Mouse (Mus musculus) midbrain, embryonic 10.5 days (tissue): ENCODE measurements around the gene Vsnl1. TPM values are rescaled to one million over a fixed set of nuclear protein-coding genes. Genes with fewer than 3 reads are reported as not detected.

Experiments used
- DNase-seq: peaks from one replicate; pipeline ENCODE4 v3.0.0-alpha.2; 2017; ENCODE audit warnings: low spot score
- H3K27ac ChIP-seq: fragments of 300-500 bp; sonication (generic); replicated peaks from 2 replicates; pipeline ENCODE4 v1.5.1; 2016; ENCODE audit warnings: mild to moderate bottlenecking
- H3K27me3 ChIP-seq: fragments of 300-500 bp; sonication (generic); 2 replicates; pipeline ENCODE4 v1.6.1; 2016; ENCODE audit warnings: low read depth, mild to moderate bottlenecking; ENCODE audit not compliant: poor library complexity, severe bottlenecking
- H3K36me3 ChIP-seq: fragments of 300-500 bp; sonication (generic); 2 replicates; pipeline ENCODE4 v1.6.1; 2016; ENCODE audit warnings: mild to moderate bottlenecking, moderate library complexity
- H3K4me1 ChIP-seq: fragments of 300-500 bp; sonication (generic); 2 replicates; pipeline ENCODE4 v1.6.1; 2016
- H3K4me3 ChIP-seq: fragments of 300-500 bp; sonication (generic); 2 replicates; pipeline ENCODE4 v1.5.1; 2016; ENCODE audit warnings: mild to moderate bottlenecking, moderate library complexity
- H3K9me3 ChIP-seq: fragments of 300-500 bp; sonication (generic); replicated peaks from 2 replicates; pipeline ENCODE4 v1.6.1; 2016; ENCODE audit warnings: mild to moderate bottlenecking
- WGBS: fragments of 180-500 bp; shearing (Covaris S2); methylation state at CpG from one replicate; pipeline ENCODE4 v1.1.7; 2016; 5-methylcytosine and 5-hydroxymethylcytosine counted together
- polyA plus RNA-seq: library from polyadenylated mRNA; unstranded; fragments of >200 nt; fragmentation: Nextera tagmentation; extraction: Ambion mirVana; gene quantifications from 2 replicates; pipeline ENCODE4 v1.2.1, GENCODE M21; 2016

The Vsnl1 gene
- polyA plus RNA-seq, 1 experiment from 2014 or later, result 0.75 TPM

GRCm38 (mm10) chr12:11364870-11365269, 71.5 kb downstream of the Vsnl1 start:
- H3K27me3 ChIP-seq, result no peaks in the 10 kb centered on the region
- DNase-seq, result no peak
- H3K9me3 ChIP-seq, result no peaks in the 10 kb centered on the region
- no peak overlapping the region for H3K4me3 ChIP-seq
- WGBS, result 67% methylated on average over 6 of the region's 6 CpGs
- H3K27ac ChIP-seq, result no peak overlapping the region
- H3K4me1 ChIP-seq, result peaks cover under 1% of the 10 kb centered on the region; the same call in 1 of the 2 replicates
- H3K36me3 ChIP-seq, result no peaks in the 10 kb centered on the region

GRCm38 (mm10) chr12:11362435-11362834, 74.0 kb downstream of the Vsnl1 start:
- no peaks in the 10 kb centered on the region for H3K9me3 ChIP-seq
- no peak for DNase-seq
- H3K4me1 ChIP-seq, result peaks cover 3% of the 10 kb centered on the region
- H3K36me3 ChIP-seq, result no peaks in the 10 kb centered on the region
- 93% methylated on average over 6 of the region's 6 CpGs for WGBS
- H3K27ac ChIP-seq, result no peak overlapping the region
- H3K4me3 ChIP-seq, result no peak overlapping the region
- no peaks in the 10 kb centered on the region for H3K27me3 ChIP-seq

GRCm38 (mm10) chr12:11350895-11351294, 85.5 kb downstream of the Vsnl1 start:
- DNase-seq, result peak; percentile 74
- peaks cover 11% of the 10 kb centered on the region for H3K4me1 ChIP-seq
- no peaks in the 10 kb centered on the region for H3K27me3 ChIP-seq
- H3K9me3 ChIP-seq, result no peaks in the 10 kb centered on the region
- H3K36me3 ChIP-seq, result no peaks in the 10 kb centered on the region
- no peak overlapping the region for H3K4me3 ChIP-seq
- WGBS, result 34% methylated on average over 5 of the region's 5 CpGs
- H3K27ac ChIP-seq, result no peak overlapping the region

- Histone ChIP-seq H3K36me3 (no peaks in the 10 kb centered on the region), H3K27ac (no peak overlapping the region), H3K4me3 (no peak overlapping the region), H3K9me3 (no peaks in the 10 kb centered on the region), H3K27me3 (no peaks in the 10 kb centered on the region), H3K4me1 (peaks cover 11% of the 10 kb centered on the region)
- 50% methylated on average over 5 of the region's 5 CpGs for WGBS
- no peak for DNase-seq
Observed at GRCm38 (mm10) chr12:11349870-11350269, 86.5 kb downstream of the Vsnl1 start.

GRCm38 (mm10) chr12:11348423-11348822, 88.0 kb downstream of the Vsnl1 start:
- Histone ChIP-seq H3K9me3 (no peaks in the 10 kb centered on the region), H3K4me1 (peaks cover 11% of the 10 kb centered on the region), H3K4me3 (no peak overlapping the region), H3K27me3 (no peaks in the 10 kb centered on the region), H3K36me3 (no peaks in the 10 kb centered on the region), H3K27ac (no peak overlapping the region)
- 5% methylated on average over 1 of the region's 1 CpGs for WGBS
- DNase-seq, result no peak

- peaks cover 11% of the 10 kb centered on the region for H3K4me1 ChIP-seq
- H3K4me3 ChIP-seq, result no peak overlapping the region
- no peak for DNase-seq
- no peak overlapping the region for H3K27ac ChIP-seq
- no peaks in the 10 kb centered on the region for H3K36me3 ChIP-seq
- H3K27me3 ChIP-seq, result no peaks in the 10 kb centered on the region
- 59% methylated on average over 2 of the region's 2 CpGs for WGBS
- H3K9me3 ChIP-seq, result no peaks in the 10 kb centered on the region
Observed at GRCm38 (mm10) chr12:11345963-11346362, 90.5 kb downstream of the Vsnl1 start.

GRCm38 (mm10) chr12:11342020-11342600, 94.3 kb downstream of the Vsnl1 start:
- 84% methylated on average over 6 of the region's 6 CpGs for WGBS
- Histone ChIP-seq H3K4me1 (no peaks in the 10 kb centered on the region), H3K4me3 (no peak overlapping the region), H3K36me3 (no peaks in the 10 kb centered on the region), H3K27me3 (no peaks in the 10 kb centered on the region), H3K27ac (no peak overlapping the region), H3K9me3 (no peaks in the 10 kb centered on the region)
- DNase-seq, result no peak

GRCm38 (mm10) chr12:11338251-11338650, 98.2 kb downstream of the Vsnl1 start:
- no peak for DNase-seq
- H3K36me3 ChIP-seq, result no peaks in the 10 kb centered on the region
- no peak overlapping the region for H3K27ac ChIP-seq
- H3K4me3 ChIP-seq, result no peak overlapping the region
- no peaks in the 10 kb centered on the region for H3K9me3 ChIP-seq
- H3K27me3 ChIP-seq, result no peaks in the 10 kb centered on the region
- H3K4me1 ChIP-seq, result no peaks in the 10 kb centered on the region
- 83% methylated on average over 2 of the region's 2 CpGs for WGBS

- 42% methylated on average over 4 of the region's 4 CpGs for WGBS
- Histone ChIP-seq H3K36me3 (no peaks in the 10 kb centered on the region), H3K4me1 (no peaks in the 10 kb centered on the region), H3K9me3 (no peaks in the 10 kb centered on the region), H3K27me3 (no peaks in the 10 kb centered on the region), H3K4me3 (no peak overlapping the region), H3K27ac (no peak overlapping the region)
- DNase-seq, result no peak
Observed at GRCm38 (mm10) chr12:11336845-11337244, 99.6 kb downstream of the Vsnl1 start.

GRCm38 (mm10) chr12:11326483-11326882, 109.9 kb downstream of the Vsnl1 start:
- H3K4me3 ChIP-seq, result no peak overlapping the region
- H3K9me3 ChIP-seq, result no peaks in the 10 kb centered on the region
- H3K36me3 ChIP-seq, result no peaks in the 10 kb centered on the region
- no peaks in the 10 kb centered on the region for H3K4me1 ChIP-seq
- WGBS, result 82% methylated on average over 3 of the region's 3 CpGs
- H3K27me3 ChIP-seq, result no peaks in the 10 kb centered on the region
- no peak for DNase-seq
- no peak overlapping the region for H3K27ac ChIP-seq

GRCm38 (mm10) chr12:11324480-11324879, 111.9 kb downstream of the Vsnl1 start:
- DNase-seq, result no peak
- Histone ChIP-seq H3K4me3 (no peak overlapping the region), H3K27ac (no peak overlapping the region), H3K4me1 (no peaks in the 10 kb centered on the region), H3K36me3 (no peaks in the 10 kb centered on the region), H3K27me3 (no peaks in the 10 kb centered on the region), H3K9me3 (no peaks in the 10 kb centered on the region)
- WGBS, result 53% methylated on average over 4 of the region's 4 CpGs

GRCm38 (mm10) chr12:11317671-11318070, 118.7 kb downstream of the Vsnl1 start:
- Histone ChIP-seq H3K9me3 (no peaks in the 10 kb centered on the region), H3K27me3 (no peaks in the 10 kb centered on the region), H3K36me3 (peaks cover 45% of the 10 kb centered on the region), H3K4me3 (no peak overlapping the region), H3K27ac (no peak overlapping the region), H3K4me1 (no peaks in the 10 kb centered on the region)
- no peak for DNase-seq
- 65% methylated on average over 6 of the region's 6 CpGs for WGBS

GRCm38 (mm10) chr12:11313840-11314239, 122.6 kb downstream of the Vsnl1 start:
- Histone ChIP-seq H3K9me3 (no peaks in the 10 kb centered on the region), H3K4me3 (no peak overlapping the region), H3K36me3 (peaks cover 71% of the 10 kb centered on the region), H3K27me3 (no peaks in the 10 kb centered on the region), H3K27ac (no peak overlapping the region), H3K4me1 (no peaks in the 10 kb centered on the region)
- 97% methylated on average over 1 of the region's 1 CpGs for WGBS
- DNase-seq, result no peak

GRCm38 (mm10) chr12:11311106-11311505, 125.3 kb downstream of the Vsnl1 start:
- H3K4me1 ChIP-seq, result no peaks in the 10 kb centered on the region

More at GRCm38 (mm10) chr12:11311106-11311505, 125.3 kb downstream of the Vsnl1 start:
- Histone ChIP-seq H3K27ac (no peak overlapping the region), H3K27me3 (no peaks in the 10 kb centered on the region), H3K4me3 (no peak overlapping the region), H3K9me3 (no peaks in the 10 kb centered on the region), H3K36me3 (peaks cover 73% of the 10 kb centered on the region)
- 88% methylated on average over 2 of the region's 2 CpGs for WGBS
- DNase-seq, result no peak
